Mouse (Mus musculus) stomach, embryonic 14.5 days (tissue): Measurements from ENCODE around the gene Klhl25. TPM values are rescaled to one million over a fixed set of nuclear protein-coding genes. Genes with fewer than 3 reads are reported as not detected.
A peak's percentile ranks its signal among the peaks of the same experiment; 100 is the strongest.
"Not testable (repeated sequence)": the region's sequence is repeated elsewhere in the genome, so short reads cannot be mapped to it uniquely, and the experiment has no call there.

ENCODE experiments used
- ATAC-seq: fragments of 200-750 bp; cut with Nextera tagmentation; 2 replicates; pipeline ENCODE4 v1.8.0; 2017; ENCODE audit warnings: low read depth, moderate TSS enrichment; ENCODE audit not compliant: insufficient number of reproducible peaks, insufficient read depth, low FRiP score
- H3K27ac ChIP-seq: fragments of 300-500 bp; sonication (generic); 2 replicates; pipeline ENCODE4 v1.5.1; 2014; ENCODE audit warnings: mild to moderate bottlenecking, low read length, moderate library complexity, mixed read lengths
- H3K27me3 ChIP-seq: fragments of 300-500 bp; sonication (generic); 2 replicates; pipeline ENCODE4 v1.6.1; 2014; ENCODE audit warnings: low read length, control low read depth, mixed read lengths; ENCODE audit not compliant: control insufficient read depth, insufficient read depth
- H3K36me3 ChIP-seq: fragments of 300-500 bp; sonication (generic); 2 replicates; pipeline ENCODE4 v1.6.1; 2014; ENCODE audit warnings: mild to moderate bottlenecking, control low read depth, low read length, moderate library complexity, mixed read lengths; ENCODE audit not compliant: control insufficient read depth, insufficient read depth
- H3K4me1 ChIP-seq: fragments of 300-500 bp; sonication (generic); 2 replicates; pipeline ENCODE4 v1.6.1; 2014; ENCODE audit warnings: low read length, control low read depth, mixed read lengths; ENCODE audit not compliant: control insufficient read depth, insufficient read depth
- H3K4me2 ChIP-seq: fragments of 300-500 bp; sonication (generic); replicated peaks from 2 replicates; pipeline ENCODE4 v1.6.1; 2014; ENCODE audit warnings: low read depth, low read length, control low read depth
- H3K4me3 ChIP-seq: fragments of 300-500 bp; sonication (generic); 2 replicates; pipeline ENCODE4 v1.5.1; 2014; ENCODE audit warnings: low read depth, low read length, control low read depth
- H3K9ac ChIP-seq: fragments of 300-500 bp; sonication (generic); replicated peaks from 2 replicates; pipeline ENCODE4 v1.6.1; 2014; ENCODE audit warnings: low read depth, mild to moderate bottlenecking, control low read depth, low read length, moderate library complexity, mixed read lengths
- H3K9me3 ChIP-seq: fragments of 300-500 bp; sonication (generic); 2 replicates; pipeline ENCODE4 v1.6.1; 2016; ENCODE audit warnings: low read depth, low read length, control low read depth; ENCODE audit not compliant: control insufficient read depth
- WGBS: fragments of 180-500 bp; shearing (Covaris S2); extraction: QIAGEN DNeasy Blood & Tissue Kit; methylation state at CpG from one replicate; pipeline ENCODE4 v1.1.7; 2014; 5-methylcytosine and 5-hydroxymethylcytosine counted together
- polyA plus RNA-seq: library from polyadenylated mRNA; unstranded; fragments of >200 nt; fragmentation: Nextera tagmentation; extraction: Ambion mirVana; gene quantifications from 2 replicates; pipeline ENCODE4 v1.2.1, GENCODE M21; 2014

Gene Klhl25
- polyA plus RNA-seq, 1 experiment from 2014 or later: 12.0 TPM

DNA sequence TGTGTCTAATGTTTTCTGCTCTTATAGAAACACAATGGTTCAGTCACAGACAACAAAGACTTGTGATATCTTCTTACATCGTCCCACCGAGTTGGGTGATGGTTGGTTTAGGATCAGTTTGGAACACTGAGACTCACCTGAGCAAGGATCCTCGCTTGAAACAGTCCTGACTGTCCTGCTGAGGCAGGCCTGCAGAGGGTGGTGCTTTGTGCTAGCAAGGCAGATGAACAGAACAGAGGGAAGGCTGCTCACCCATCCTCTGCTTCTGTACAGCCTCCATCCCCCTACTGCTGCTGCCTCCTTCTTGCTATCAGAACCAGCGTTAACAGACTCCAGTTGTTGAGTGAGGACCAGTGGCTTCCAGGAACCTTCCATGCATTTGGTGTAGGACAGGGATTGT, 14.2 kb upstream of the Klhl25 start:
- H3K4me3 ChIP-seq, H3K27me3 ChIP-seq, H3K27ac ChIP-seq, H3K9ac ChIP-seq, H3K36me3 ChIP-seq, H3K9me3 ChIP-seq, ATAC-seq, H3K4me1 ChIP-seq, H3K4me2 ChIP-seq: not testable (repeated sequence)
- WGBS: 83% methylated on average over 3 of the region's 4 CpGs

DNA sequence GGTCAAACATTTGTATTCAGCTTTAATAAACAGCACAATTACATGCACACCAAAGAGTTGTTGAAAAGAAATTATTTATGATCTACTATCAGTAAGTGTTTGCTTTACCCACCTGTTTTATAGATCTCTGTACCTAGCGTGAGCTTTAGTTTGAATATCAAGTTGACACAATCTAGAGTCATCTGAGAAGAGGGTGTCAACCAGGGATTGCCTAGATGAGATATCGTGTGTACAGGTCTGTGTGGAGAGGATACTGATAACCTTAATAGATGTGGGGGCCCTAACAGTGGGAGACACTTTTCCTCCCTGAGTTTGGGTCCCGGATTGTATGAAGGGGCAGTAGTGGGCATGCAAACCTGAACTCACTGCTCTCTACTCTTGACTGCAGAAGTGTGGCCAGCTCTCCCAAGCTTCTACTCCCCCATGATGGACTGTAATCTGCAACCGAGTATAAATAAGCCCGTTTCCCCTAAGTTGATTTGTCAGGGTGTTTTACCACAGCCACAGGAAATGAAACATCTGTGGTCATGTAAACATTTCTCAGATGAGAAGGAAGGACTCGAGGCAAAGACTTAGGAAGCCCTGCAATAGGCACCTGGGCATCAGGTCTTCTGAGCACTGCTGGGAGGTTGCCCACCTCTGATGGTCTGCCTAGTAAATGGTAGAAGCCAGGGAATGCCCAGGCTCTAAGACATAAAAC, 13.0 kb upstream of the Klhl25 start:
- not testable (repeated sequence) for H3K27ac ChIP-seq, H3K36me3 ChIP-seq, H3K27me3 ChIP-seq, H3K4me1 ChIP-seq, H3K9ac ChIP-seq, H3K4me3 ChIP-seq, ATAC-seq, H3K4me2 ChIP-seq, H3K9me3 ChIP-seq
- WGBS: 45% methylated on average over 3 of the region's 6 CpGs

DNA sequence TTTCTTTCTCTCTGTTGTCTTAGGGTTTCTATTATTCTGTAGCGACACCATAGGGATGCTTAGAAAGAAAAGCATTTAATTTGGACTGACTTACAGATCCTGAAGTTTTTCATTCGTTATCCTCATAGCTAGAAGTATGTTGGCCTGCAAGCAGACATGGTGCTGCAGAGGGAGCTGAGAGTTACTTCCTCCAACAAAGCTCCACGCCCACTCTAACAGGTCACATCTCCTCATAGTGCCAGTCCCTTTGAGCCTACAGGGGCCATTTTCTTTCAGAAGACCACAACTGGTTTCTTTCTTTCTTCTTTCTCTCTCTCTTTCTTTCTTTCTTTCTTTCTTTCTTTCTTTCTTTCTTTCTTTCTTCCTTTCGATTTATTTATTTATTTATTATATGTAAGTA, 8.0 kb upstream of the Klhl25 start:
- Histone ChIP-seq H3K9me3 (no peaks in the 10 kb centered on the region), H3K4me1 (no peaks in the 10 kb centered on the region), H3K27me3 (no peaks in the 10 kb centered on the region), H3K36me3 (no peaks in the 10 kb centered on the region), H3K27ac (no peak overlapping the region), H3K4me2 (no peak overlapping the region), H3K4me3 (no peak overlapping the region), H3K9ac (no peak overlapping the region)
- no peak for ATAC-seq
- 76% methylated on average over 4 of the region's 4 CpGs for WGBS

DNA sequence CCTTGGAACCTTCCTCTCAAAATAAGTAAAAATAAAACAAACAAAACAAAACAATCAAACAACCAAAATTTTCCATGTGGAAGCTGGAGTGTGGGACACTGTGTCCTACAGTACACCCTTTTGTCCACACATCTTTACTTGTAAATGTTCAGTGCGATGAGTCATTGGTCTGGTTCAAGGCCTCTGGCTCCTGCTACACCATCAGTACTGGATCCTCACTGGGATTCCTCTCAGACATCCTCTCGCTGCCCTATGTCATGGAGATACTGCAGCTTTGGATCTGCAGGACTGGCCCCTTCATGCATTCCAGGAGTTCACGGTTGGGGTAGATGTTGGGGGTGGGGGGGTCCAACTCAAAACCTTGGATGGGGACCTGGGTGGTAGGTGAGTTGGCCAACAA, 5.8 kb upstream of the Klhl25 start:
- no peak overlapping the region for H3K4me3 ChIP-seq
- no peaks in the 10 kb centered on the region for H3K9me3 ChIP-seq
- H3K4me1 ChIP-seq: no peaks in the 10 kb centered on the region
- H3K4me2 ChIP-seq: no peak overlapping the region
- no peak for ATAC-seq
- WGBS: 87% methylated on average over 3 of the region's 3 CpGs
- H3K27ac ChIP-seq: no peak overlapping the region
- no peaks in the 10 kb centered on the region for H3K27me3 ChIP-seq
- H3K36me3 ChIP-seq: no peaks in the 10 kb centered on the region
- no peak overlapping the region for H3K9ac ChIP-seq

DNA sequence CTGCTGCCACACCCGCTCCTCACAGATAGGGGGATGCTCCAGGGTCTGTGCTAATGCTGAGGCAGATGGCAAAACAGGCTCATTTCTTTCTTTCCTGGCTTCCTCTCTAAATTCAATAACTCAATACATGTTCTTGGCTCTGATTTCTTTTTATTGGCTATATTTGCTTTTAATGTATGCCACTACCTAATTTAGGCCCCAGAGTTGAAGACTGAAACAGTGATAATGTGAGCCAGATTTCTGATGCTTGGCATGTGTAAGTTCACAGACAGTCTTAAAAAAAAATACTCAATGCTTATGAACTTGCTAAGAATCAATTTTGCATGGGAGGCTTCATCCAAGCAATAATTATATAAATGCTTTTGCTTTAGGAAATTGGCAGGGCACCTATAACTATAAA, 2.2 kb upstream of the Klhl25 start:
- WGBS: 94% methylated on average over 1 of the region's 1 CpGs
- Histone ChIP-seq H3K9ac (no peak overlapping the region), H3K9me3 (no peaks in the 10 kb centered on the region), H3K27ac (no peak overlapping the region), H3K4me1 (peaks cover 8% of the 10 kb centered on the region; the same call in 1 of the 2 replicates), H3K36me3 (no peaks in the 10 kb centered on the region), H3K4me3 (no peak overlapping the region), H3K4me2 (no peak overlapping the region), H3K27me3 (no peaks in the 10 kb centered on the region)
- no peak for ATAC-seq

DNA sequence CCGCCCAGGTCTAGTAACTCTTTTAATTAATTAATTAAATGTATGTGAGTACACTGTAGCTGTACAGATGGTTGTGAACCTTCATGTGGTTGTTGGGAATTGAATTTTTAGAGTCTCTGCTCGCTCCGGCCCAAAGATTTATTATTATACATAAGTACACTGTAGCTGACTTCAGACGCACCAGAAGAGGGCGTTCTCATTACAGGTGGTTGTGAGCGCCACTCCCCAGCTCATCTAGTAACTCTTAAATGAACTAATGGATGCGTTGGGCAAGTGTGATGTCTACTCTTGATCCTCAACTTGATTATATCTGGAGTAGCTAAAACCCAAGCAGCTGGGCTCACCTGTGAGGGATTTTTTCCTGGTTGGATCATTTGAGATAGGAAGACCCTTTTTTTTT, 1.2 kb upstream of the Klhl25 start:
- no peak overlapping the region for H3K27ac ChIP-seq
- H3K9me3 ChIP-seq: no peaks in the 10 kb centered on the region
- H3K4me2 ChIP-seq: no peak overlapping the region; the same call in 1 of the 2 replicates
- peaks cover 3% of the 10 kb centered on the region; the same call in 1 of the 2 replicates for H3K36me3 ChIP-seq
- 47% methylated on average over 7 of the region's 7 CpGs for WGBS
- no peak overlapping the region for H3K9ac ChIP-seq
- peaks cover 8% of the 10 kb centered on the region; the same call in 1 of the 2 replicates for H3K4me1 ChIP-seq
- H3K4me3 ChIP-seq: no peak overlapping the region
- H3K27me3 ChIP-seq: no peaks in the 10 kb centered on the region
- no peak for ATAC-seq

DNA sequence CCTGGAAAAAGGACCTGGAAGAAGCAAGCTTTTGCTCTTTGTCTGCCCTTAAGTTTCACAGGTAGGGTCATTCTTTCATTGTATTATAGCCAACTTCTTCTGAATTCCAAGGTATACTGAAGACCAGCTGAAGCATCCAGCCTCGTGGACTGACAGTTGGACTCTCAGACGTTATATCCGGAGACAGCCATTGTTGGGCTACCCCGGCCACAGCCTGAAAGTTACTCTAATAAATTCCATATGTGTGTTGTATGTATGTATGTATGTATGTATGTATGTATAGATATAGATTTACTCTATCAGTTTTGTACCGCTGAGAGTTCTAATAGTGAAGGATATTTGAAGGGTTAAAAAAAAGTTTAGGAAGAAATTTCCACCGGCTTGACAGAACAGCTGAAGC, 621 bp upstream of the Klhl25 start:
- ATAC-seq: no peak
- Histone ChIP-seq H3K9ac (no peak overlapping the region), H3K27me3 (no peaks in the 10 kb centered on the region), H3K27ac (peak overlapping the region; percentile 21; the same call in 1 of the 2 replicates), H3K4me1 (peaks cover 13% of the 10 kb centered on the region), H3K4me2 (peak overlapping the region; percentile 44), H3K36me3 (peaks cover 3% of the 10 kb centered on the region; the same call in 1 of the 2 replicates), H3K4me3 (peak overlapping the region; percentile 90), H3K9me3 (no peaks in the 10 kb centered on the region)
- WGBS: 8% methylated on average over 6 of the region's 6 CpGs

DNA sequence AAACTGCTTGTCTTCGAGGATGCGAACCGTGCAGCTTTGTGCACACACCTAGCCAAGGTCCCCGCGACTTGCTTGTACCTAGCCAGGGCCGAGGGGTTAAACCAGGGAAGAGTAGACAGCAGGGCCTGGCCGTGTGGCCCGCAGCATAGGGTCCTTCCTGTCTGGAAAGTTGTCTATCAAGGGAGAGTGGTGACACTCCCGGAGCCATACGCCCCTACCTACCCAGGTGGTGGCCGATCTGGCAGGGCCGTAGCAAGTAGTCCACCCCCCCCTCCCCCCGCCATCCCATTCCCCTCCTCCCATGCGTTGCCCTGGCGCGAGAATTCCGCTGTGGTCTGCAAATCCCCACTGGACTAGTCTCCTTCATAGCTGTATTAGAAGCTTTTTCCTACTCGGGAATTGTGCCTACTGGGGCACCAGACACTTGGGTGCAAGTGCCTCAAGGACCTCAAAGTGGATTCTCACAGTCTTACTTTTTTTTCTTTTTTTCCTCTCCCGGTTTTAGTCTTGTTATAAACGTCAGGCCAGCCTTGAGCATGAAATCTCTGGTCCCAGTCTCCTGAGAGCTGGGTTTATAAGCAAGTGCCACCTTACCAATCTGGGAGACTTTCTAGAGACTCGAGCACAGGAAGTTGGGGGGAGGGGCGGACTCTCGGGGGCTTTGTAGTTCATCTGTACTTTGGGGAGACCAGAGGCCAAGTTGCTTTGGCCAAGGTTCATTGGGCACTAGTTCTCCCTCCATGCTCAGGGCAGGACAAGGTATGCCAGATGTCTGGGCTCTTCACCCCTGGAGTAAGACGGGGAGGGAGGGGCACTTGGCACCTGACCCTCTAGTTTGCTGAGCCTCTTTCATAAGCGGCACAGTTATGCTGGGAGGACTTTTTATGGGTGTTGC, 913 bp downstream of the Klhl25 start:
- H3K36me3 ChIP-seq: peaks cover 3% of the 10 kb centered on the region; the same call in 1 of the 2 replicates
- H3K27me3 ChIP-seq: no peaks in the 10 kb centered on the region
- peak overlapping the region; percentile 93 for H3K4me2 ChIP-seq
- H3K9ac ChIP-seq: peak overlapping the region; percentile 89
- WGBS: 2% methylated on average over 24 of the region's 25 CpGs
- peaks cover 18% of the 10 kb centered on the region for H3K4me1 ChIP-seq
- H3K9me3 ChIP-seq: no peaks in the 10 kb centered on the region
- H3K4me3 ChIP-seq: peak overlapping the region; percentile 90
- H3K27ac ChIP-seq: peak overlapping the region; percentile 85
- peak; percentile 28; the same call in 1 of the 2 replicates for ATAC-seq
